In the genomic region with DNA sequence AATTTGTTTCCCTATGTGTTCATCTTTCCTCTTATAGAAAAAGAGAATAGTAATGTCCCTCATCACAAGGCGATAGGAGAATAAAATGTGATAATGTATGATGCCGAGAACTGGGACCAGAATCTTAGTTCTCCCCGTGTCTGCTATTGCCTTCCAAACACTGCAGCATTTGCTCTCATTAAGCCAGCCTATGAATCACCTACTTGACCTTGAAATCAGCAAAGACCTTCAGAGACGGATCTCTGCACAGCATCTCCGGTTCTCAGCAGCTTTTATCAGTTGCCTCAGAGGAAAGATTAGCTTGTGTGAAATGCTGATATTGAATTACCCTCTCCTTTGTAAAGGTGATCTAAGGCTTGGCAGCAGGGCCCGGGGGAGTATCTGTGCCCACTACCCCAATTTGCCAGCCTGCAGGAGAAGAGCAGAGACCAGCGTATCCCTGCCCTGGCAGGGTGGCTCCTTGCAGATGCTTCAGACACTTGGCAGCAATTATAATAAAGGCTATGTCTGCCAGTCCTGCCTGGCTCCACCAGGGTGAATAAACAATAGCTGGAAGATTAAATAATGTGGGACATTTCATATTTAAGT, we compare ENCODE assay signal across 22 mouse cellular contexts.
DNase-seq lines count a peak whose midpoint lies in the region; ATAC-seq lines count a peak whose summit lies in the region.
"Had no signal": no experiment of that assay in that cellular context is flagged by ENCODE, and none has a peak within 500 bp of the region (broad histone marks: within the 10 kb centered on the region; RNA-seq: fewer than 3 reads in every experiment).

No protein-coding gene starts in this region.

- H3K27me3 ChIP-seq in hindbrain, embryonic 14.5 days (ENCODE audit: control insufficient read depth, insufficient read depth, low read length): no peaks in the 10 kb centered on the region
- H3K27me3 ChIP-seq in hindbrain, embryonic 11.5 days (ENCODE audit: control insufficient read depth, insufficient read depth, low read length): no peaks in the 10 kb centered on the region
- no peaks in the 10 kb centered on the region for H3K27me3 ChIP-seq in neural tube, embryonic 13.5 days
- H3K27me3 ChIP-seq: heart, embryonic 13.5 days; midbrain, embryonic 12.5 days; Patski had no signal

- peak overlapping the region; percentile 74; the same call in 1 of the 2 replicates for H3K27ac ChIP-seq in hindbrain, embryonic 14.5 days
- H3K27ac ChIP-seq in hindbrain, embryonic 11.5 days (ENCODE audit: low read depth, low read length): no peak overlapping the region
- peak overlapping the region; percentile 72 for H3K27ac ChIP-seq in neural tube, embryonic 13.5 days (replicated peaks)
- H3K27ac ChIP-seq: heart, embryonic 13.5 days; liver, embryonic 14.5 days; macrophage; midbrain, embryonic 12.5 days had no signal

- no peak overlapping the region for H3K4me2 ChIP-seq in hindbrain, embryonic 14.5 days (replicated peaks)
- H3K4me2 ChIP-seq in hindbrain, embryonic 11.5 days (replicated peaks; ENCODE audit: low read depth, low read length): no peak overlapping the region
- no peak overlapping the region for H3K4me2 ChIP-seq in neural tube, embryonic 13.5 days
- H3K4me2 ChIP-seq: heart, embryonic 13.5 days; midbrain, embryonic 12.5 days had no signal

- WGBS in hindbrain, embryonic 14.5 days: 64% methylated on average over 7 of the region's 7 CpGs
- 87% methylated on average over 7 of the region's 7 CpGs for whole genome bisulfite sequencing in hindbrain, embryonic 11.5 days
- 72% methylated on average over 7 of the region's 7 CpGs for WGBS in neural tube, embryonic 13.5 days

- 0 out of 2 replicates have a peak, but pooled peaks cover 3% of the 10 kb centered on the region for H3K9me3 ChIP-seq in hindbrain, embryonic 14.5 days (ENCODE audit: control insufficient read depth, low read length)
- H3K9me3 ChIP-seq in hindbrain, embryonic 11.5 days (ENCODE audit: control insufficient read depth, low read length): no peaks in the 10 kb centered on the region
- H3K9me3 ChIP-seq in neural tube, embryonic 13.5 days: peaks cover 6% of the 10 kb centered on the region; the same call in 1 of the 2 replicates
- H3K9me3 ChIP-seq: midbrain, embryonic 12.5 days had no signal

- H3K4me3 ChIP-seq in hindbrain, embryonic 14.5 days (replicated peaks; ENCODE audit: low read length): no peak overlapping the region
- no peak overlapping the region for H3K4me3 ChIP-seq in hindbrain, embryonic 11.5 days (ENCODE audit: low read depth, low read length)
- no peak overlapping the region for H3K4me3 ChIP-seq in neural tube, embryonic 13.5 days
- H3K4me3 ChIP-seq: heart, embryonic 13.5 days; midbrain, embryonic 12.5 days had no signal

- H3K4me1 ChIP-seq in hindbrain, embryonic 14.5 days (replicated peaks; ENCODE audit: control insufficient read depth, insufficient read depth, low read length): peaks cover 10% of the 10 kb centered on the region; the same call in 1 of the 2 replicates
- no peaks in the 10 kb centered on the region for H3K4me1 ChIP-seq in hindbrain, embryonic 11.5 days (replicated peaks; ENCODE audit: control insufficient read depth, insufficient read depth, low read length)
- peaks cover 7% of the 10 kb centered on the region for H3K4me1 ChIP-seq in neural tube, embryonic 13.5 days (replicated peaks)
- H3K4me1 ChIP-seq: midbrain, embryonic 12.5 days had no signal

- H3K36me3 ChIP-seq in hindbrain, embryonic 14.5 days (replicated peaks; ENCODE audit: control insufficient read depth, insufficient read depth): no peaks in the 10 kb centered on the region
- no peaks in the 10 kb centered on the region for H3K36me3 ChIP-seq in hindbrain, embryonic 11.5 days (ENCODE audit: control insufficient read depth, insufficient read depth, low read length)
- no peaks in the 10 kb centered on the region for H3K36me3 ChIP-seq in neural tube, embryonic 13.5 days
- H3K36me3 ChIP-seq: heart, embryonic 13.5 days; midbrain, embryonic 12.5 days had no signal

- H3K9ac ChIP-seq in hindbrain, embryonic 14.5 days: 0 out of 2 replicates have a peak overlapping the region, but pooled peaks have one; percentile 18
- H3K9ac ChIP-seq in hindbrain, embryonic 11.5 days (ENCODE audit: low read depth, low read length): no peak overlapping the region
- H3K9ac ChIP-seq in neural tube, embryonic 13.5 days: no peak overlapping the region
- H3K9ac ChIP-seq: heart, embryonic 13.5 days; liver, embryonic 14.5 days; midbrain, embryonic 12.5 days had no signal

- no peak for ATAC-seq in hindbrain, embryonic 14.5 days (ENCODE audit: low FRiP score)
- ATAC-seq in hindbrain, embryonic 11.5 days (ENCODE audit: low FRiP score): no peak
- ATAC-seq in neural tube, embryonic 13.5 days (ENCODE audit: low read depth): 0 out of 2 replicates have a peak, but pooled peaks have one; percentile 63
- no peak for ATAC-seq in erythroid progenitor cell, adult 5-6 weeks (replicated peaks; ENCODE audit: low FRiP score, poor library complexity, severe bottlenecking)
- ATAC-seq: activated CD4-positive, CD25-positive, alpha-beta regulatory T cell, adult 4 months; CD4-positive, CD25-positive, alpha-beta regulatory T cell, adult 4 months; intestine, embryonic 16.5 days; Patski had no signal

- DNase-seq in cerebellum, postnatal 10 days: peak; percentile 50 to 64
- DNase-seq in cerebellum, adult 8-10 months: no peak
- DNase-seq in hindbrain, embryonic 14.5 days (ENCODE audit: low spot score): no peak
- no peak for DNase-seq in hindbrain, embryonic 11.5 days (ENCODE audit: low spot score)
- no peak for DNase-seq in neural tube, embryonic 10.5 days (ENCODE audit: extremely low spot score, low spot score)
- no peak for DNase-seq in right cerebral cortex, adult 18-20 months
- DNase-seq: adrenal gland, postnatal 14 days; gastrocnemius, postnatal 10 days; heart, adult 18-20 months; heart, postnatal 36 days; right cerebral cortex, postnatal 14 days; thymus, postnatal 36 days had no signal

Comparison
In these comparisons a context has a peak if more than half of its experiments do, and no peak if none do; other contexts are left out.
1. DNase-seq: peak in cerebellum, postnatal 10 days (2 of 2); none in cerebellum, adult 8-10 months (single experiment), hindbrain, embryonic 14.5 days (single experiment), hindbrain, embryonic 11.5 days (single experiment), neural tube, embryonic 10.5 days (single experiment) and right cerebral cortex, adult 18-20 months (single experiment).